Mouse (Mus musculus): ENCODE data around the gene Aldh18a1. TPM values are rescaled to one million over a fixed set of nuclear protein-coding genes. Genes with fewer than 3 reads are reported as not detected.
"Not testable (repeated sequence)": the region's sequence is repeated elsewhere in the genome, so short reads cannot be mapped to it uniquely, and the experiment has no call there.

The Aldh18a1 gene
- polyA plus RNA-seq, 1 experiment, result 39.1 TPM

- Histone ChIP-seq H3K4me1 (ENCODE audit: control insufficient read depth, insufficient read depth, low read length) (no peaks in the 10 kb centered on the region), H3K27ac (ENCODE audit: insufficient read depth, low read length) (no peak overlapping the region), H3K36me3 (ENCODE audit: control insufficient read depth, insufficient read depth, low read length, poor library complexity, severe bottlenecking) (peaks cover 29% of the 10 kb centered on the region), H3K4me3 (ENCODE audit: low read depth, low read length) (no peak overlapping the region), H3K27me3 (ENCODE audit: control insufficient read depth, insufficient read depth, low read length, poor library complexity, severe bottlenecking) (no peaks in the 10 kb centered on the region), H3K9me3 (replicated peaks; ENCODE audit: control insufficient read depth, insufficient read depth, low read length, poor library complexity, severe bottlenecking) (no peaks in the 10 kb centered on the region), H3K9ac (ENCODE audit: low read depth, poor library complexity, severe bottlenecking) (no peak overlapping the region)
- no peak for TF ChIP-seq EP300 (IDR thresholded peaks at IDR 0.05; ENCODE audit: insufficient read depth, low read depth, low read length)
- TF ChIP-seq CTCF (IDR thresholded peaks at IDR 0.05; ENCODE audit: low read depth, low read length), result no peak
Observed at GRCm38 (mm10) chr19:40581662-40582061, 6.6 kb downstream of the Aldh18a1 start.

GRCm38 (mm10) chr19:40580902-40581301 lies 7.4 kb downstream of the Aldh18a1 start:
- Histone ChIP-seq H3K36me3 (ENCODE audit: control insufficient read depth, insufficient read depth, low read length, poor library complexity, severe bottlenecking) (peaks cover 31% of the 10 kb centered on the region), H3K9ac (ENCODE audit: low read depth, poor library complexity, severe bottlenecking) (no peak overlapping the region), H3K4me1 (ENCODE audit: control insufficient read depth, insufficient read depth, low read length) (no peaks in the 10 kb centered on the region), H3K9me3 (replicated peaks; ENCODE audit: control insufficient read depth, insufficient read depth, low read length, poor library complexity, severe bottlenecking) (no peaks in the 10 kb centered on the region), H3K27ac (ENCODE audit: insufficient read depth, low read length) (no peak overlapping the region), H3K4me3 (ENCODE audit: low read depth, low read length) (no peak overlapping the region), H3K27me3 (ENCODE audit: control insufficient read depth, insufficient read depth, low read length, poor library complexity, severe bottlenecking) (no peaks in the 10 kb centered on the region)
- TF ChIP-seq POLR2A (IDR thresholded peaks at IDR 0.05; ENCODE audit: insufficient read depth, low read length), result no peak
- no peak for TF ChIP-seq EP300 (IDR thresholded peaks at IDR 0.05; ENCODE audit: insufficient read depth, low read depth, low read length)
- no peak for TF ChIP-seq CTCF (IDR thresholded peaks at IDR 0.05; ENCODE audit: low read depth, low read length)

- no peaks in the 10 kb centered on the region; the same call in 1 of the 2 replicates for H3K9me3 ChIP-seq (replicated peaks; ENCODE audit: control insufficient read depth, insufficient read depth, low read length, poor library complexity, severe bottlenecking)
- H3K27me3 ChIP-seq (ENCODE audit: control insufficient read depth, insufficient read depth, low read length, poor library complexity, severe bottlenecking), result no peaks in the 10 kb centered on the region
- peaks cover 51% of the 10 kb centered on the region for H3K36me3 ChIP-seq (ENCODE audit: control insufficient read depth, insufficient read depth, low read length, poor library complexity, severe bottlenecking)
- no peak for TF ChIP-seq CTCF (IDR thresholded peaks at IDR 0.05; ENCODE audit: low read depth, low read length)
- TF ChIP-seq EP300 (IDR thresholded peaks at IDR 0.05; ENCODE audit: insufficient read depth, low read depth, low read length), result no peak
- no peak for TF ChIP-seq POLR2A (IDR thresholded peaks at IDR 0.05; ENCODE audit: insufficient read depth, low read length)
- H3K4me3 ChIP-seq (ENCODE audit: low read depth, low read length), result no peak overlapping the region
- no peaks in the 10 kb centered on the region for H3K4me1 ChIP-seq (ENCODE audit: control insufficient read depth, insufficient read depth, low read length)
- no peak overlapping the region for H3K27ac ChIP-seq (ENCODE audit: insufficient read depth, low read length)
- H3K9ac ChIP-seq (ENCODE audit: low read depth, poor library complexity, severe bottlenecking), result no peak overlapping the region
Observed at GRCm38 (mm10) chr19:40575438-40575837, 12.8 kb downstream of the Aldh18a1 start.

- no peak overlapping the region for H3K4me3 ChIP-seq (ENCODE audit: low read depth, low read length)
- TF ChIP-seq POLR2A (IDR thresholded peaks at IDR 0.05; ENCODE audit: insufficient read depth, low read length), result no peak
- no peak for TF ChIP-seq CTCF (IDR thresholded peaks at IDR 0.05; ENCODE audit: low read depth, low read length)
- no peak for TF ChIP-seq EP300 (IDR thresholded peaks at IDR 0.05; ENCODE audit: insufficient read depth, low read depth, low read length)
- H3K27me3 ChIP-seq (ENCODE audit: control insufficient read depth, insufficient read depth, low read length, poor library complexity, severe bottlenecking), result no peaks in the 10 kb centered on the region
- peaks cover 61% of the 10 kb centered on the region for H3K36me3 ChIP-seq (ENCODE audit: control insufficient read depth, insufficient read depth, low read length, poor library complexity, severe bottlenecking)
- no peak overlapping the region for H3K9ac ChIP-seq (ENCODE audit: low read depth, poor library complexity, severe bottlenecking)
- H3K27ac ChIP-seq (ENCODE audit: insufficient read depth, low read length), result no peak overlapping the region
- no peaks in the 10 kb centered on the region; the same call in 1 of the 2 replicates for H3K9me3 ChIP-seq (replicated peaks; ENCODE audit: control insufficient read depth, insufficient read depth, low read length, poor library complexity, severe bottlenecking)
- H3K4me1 ChIP-seq (ENCODE audit: control insufficient read depth, insufficient read depth, low read length), result no peaks in the 10 kb centered on the region
Observed at GRCm38 (mm10) chr19:40570726-40571125, 17.5 kb downstream of the Aldh18a1 start.

GRCm38 (mm10) chr19:40567616-40568015 lies 20.6 kb downstream of the Aldh18a1 start:
- no peak overlapping the region for H3K27ac ChIP-seq (ENCODE audit: insufficient read depth, low read length)

GRCm38 (mm10) chr19:40563880-40564645 lies 24.2 kb downstream of the Aldh18a1 start:
- H3K9me3 ChIP-seq (replicated peaks; ENCODE audit: control insufficient read depth, insufficient read depth, low read length, poor library complexity, severe bottlenecking), result no peaks in the 10 kb centered on the region
- H3K4me3 ChIP-seq (ENCODE audit: low read depth, low read length), result no peak overlapping the region
- H3K27ac ChIP-seq (ENCODE audit: insufficient read depth, low read length), result no peak overlapping the region
- H3K27me3 ChIP-seq (ENCODE audit: control insufficient read depth, insufficient read depth, low read length, poor library complexity, severe bottlenecking), result no peaks in the 10 kb centered on the region
- peaks cover 42% of the 10 kb centered on the region for H3K36me3 ChIP-seq (ENCODE audit: control insufficient read depth, insufficient read depth, low read length, poor library complexity, severe bottlenecking)
- H3K4me1 ChIP-seq (ENCODE audit: control insufficient read depth, insufficient read depth, low read length), result no peaks in the 10 kb centered on the region
- H3K9ac ChIP-seq (ENCODE audit: low read depth, poor library complexity, severe bottlenecking), result no peak overlapping the region
- no peak for TF ChIP-seq CTCF (IDR thresholded peaks at IDR 0.05; ENCODE audit: low read depth, low read length)
- no peak for TF ChIP-seq POLR2A (IDR thresholded peaks at IDR 0.05; ENCODE audit: insufficient read depth, low read length)
- no peak for TF ChIP-seq EP300 (IDR thresholded peaks at IDR 0.05; ENCODE audit: insufficient read depth, low read depth, low read length)

More at GRCm38 (mm10) chr19:40567616-40568015, 20.6 kb downstream of the Aldh18a1 start:
- Histone ChIP-seq H3K4me1 (ENCODE audit: control insufficient read depth, insufficient read depth, low read length) (no peaks in the 10 kb centered on the region), H3K4me3 (ENCODE audit: low read depth, low read length) (no peak overlapping the region), H3K9ac (ENCODE audit: low read depth, poor library complexity, severe bottlenecking) (no peak overlapping the region), H3K36me3 (ENCODE audit: control insufficient read depth, insufficient read depth, low read length, poor library complexity, severe bottlenecking) (peaks cover 60% of the 10 kb centered on the region), H3K9me3 (replicated peaks; ENCODE audit: control insufficient read depth, insufficient read depth, low read length, poor library complexity, severe bottlenecking) (no peaks in the 10 kb centered on the region; the same call in 1 of the 2 replicates), H3K27me3 (ENCODE audit: control insufficient read depth, insufficient read depth, low read length, poor library complexity, severe bottlenecking) (no peaks in the 10 kb centered on the region)
- TF ChIP-seq CTCF (IDR thresholded peaks at IDR 0.05; ENCODE audit: low read depth, low read length) (no peak), POLR2A (IDR thresholded peaks at IDR 0.05; ENCODE audit: insufficient read depth, low read length) (no peak), EP300 (IDR thresholded peaks at IDR 0.05; ENCODE audit: insufficient read depth, low read depth, low read length) (no peak)

- not testable (repeated sequence) for H3K27ac ChIP-seq (ENCODE audit: insufficient read depth, low read length); H3K27me3 ChIP-seq (ENCODE audit: control insufficient read depth, insufficient read depth, low read length, poor library complexity, severe bottlenecking); H3K9me3 ChIP-seq (replicated peaks; ENCODE audit: control insufficient read depth, insufficient read depth, low read length, poor library complexity, severe bottlenecking); H3K4me1 ChIP-seq (ENCODE audit: control insufficient read depth, insufficient read depth, low read length)
- peak overlapping the region; percentile 10; the same call in 1 of the 2 replicates for H3K4me3 ChIP-seq (ENCODE audit: low read depth, low read length)
- H3K9ac ChIP-seq (ENCODE audit: low read depth, poor library complexity, severe bottlenecking), result 0 out of 2 replicates have a peak overlapping the region, but pooled peaks have one; percentile 11
- peaks cover 29% of the 10 kb centered on the region for H3K36me3 ChIP-seq (ENCODE audit: control insufficient read depth, insufficient read depth, low read length, poor library complexity, severe bottlenecking)
Observed at GRCm38 (mm10) chr19:40561521-40561920, 26.7 kb downstream of the Aldh18a1 start.

All from ES-Bruce4 (cell line).